Mouse (Mus musculus) hindbrain, postnatal 0 days (tissue): ENCODE measurements around the gene Neurod2. TPM values are rescaled to one million over a fixed set of nuclear protein-coding genes. Genes with fewer than 3 reads are reported as not detected.
A peak's percentile ranks its signal among the peaks of the same experiment; 100 is the strongest.

Experiments
- ATAC-seq: fragments of 200-750 bp; cut with Nextera tagmentation; 2 replicates; pipeline ENCODE4 v1.8.0; 2017; ENCODE audit warnings: mild to moderate bottlenecking, moderate TSS enrichment, moderate library complexity
- DNase-seq: peaks from one replicate; pipeline ENCODE4 v3.0.0-alpha.2; 2015; ENCODE audit warnings: low spot score
- H3K27ac ChIP-seq: fragments of 300-500 bp; sonication (generic); 2 replicates; pipeline ENCODE4 v1.5.1; 2014; ENCODE audit warnings: mild to moderate bottlenecking
- H3K27me3 ChIP-seq: fragments of 300-500 bp; sonication (generic); 2 replicates; pipeline ENCODE4 v1.6.1; 2014; ENCODE audit warnings: low read length, mixed read lengths; ENCODE audit not compliant: insufficient read depth
- H3K36me3 ChIP-seq: fragments of 300-500 bp; sonication (generic); 2 replicates; pipeline ENCODE4 v1.6.1; 2014; ENCODE audit warnings: low read length, mixed read lengths; ENCODE audit not compliant: insufficient read depth
- H3K4me1 ChIP-seq: fragments of 300-500 bp; sonication (generic); 2 replicates; pipeline ENCODE4 v1.6.1; 2014; ENCODE audit warnings: antibody characterized with exemption, low read length, mixed read lengths; ENCODE audit not compliant: insufficient read depth
- H3K4me2 ChIP-seq: fragments of 300-500 bp; sonication (generic); 2 replicates; pipeline ENCODE4 v1.6.1; 2014; ENCODE audit warnings: low read depth, mild to moderate bottlenecking, low read length, moderate library complexity, mixed read lengths
- H3K4me3 ChIP-seq: fragments of 300-500 bp; sonication (generic); 2 replicates; pipeline ENCODE4 v1.5.1; 2014; ENCODE audit warnings: low read length
- H3K9ac ChIP-seq: fragments of 300-500 bp; sonication (generic); replicated peaks from 2 replicates; pipeline ENCODE4 v1.6.1; 2014; ENCODE audit warnings: mild to moderate bottlenecking, low read length, moderate library complexity, mixed read lengths
- H3K9me3 ChIP-seq: fragments of 300-500 bp; sonication (generic); 2 replicates; pipeline ENCODE4 v1.6.1; 2016; ENCODE audit warnings: low read length, mixed read lengths
- CTCF ChIP-seq: IDR thresholded peaks from 2 replicates; pipeline ENCODE4 v1.5.1; 2016; ENCODE audit warnings: antibody characterized with exemption, control low read depth, low read depth
- WGBS: fragments of 180-500 bp; shearing (Covaris S2); extraction: QIAGEN DNeasy Blood & Tissue Kit; methylation state at CpG from one replicate; pipeline ENCODE4 v1.1.7; 2014; 5-methylcytosine and 5-hydroxymethylcytosine counted together
- polyA plus RNA-seq: library from polyadenylated mRNA; unstranded; fragments of >200 nt; fragmentation: Nextera tagmentation; extraction: Ambion mirVana; gene quantifications from 2 replicates; pipeline ENCODE4 v1.2.1, GENCODE M21; 2015
- total RNA-seq: library from RNA; depleted of rRNA; stranded (reverse); fragments of >200 nt; gene quantifications from 2 replicates; pipeline ENCODE4 v1.2.3, GENCODE M21; 2014

Gene Neurod2
- total and polyA plus RNA-seq, 2 experiments from 2014 or later: 30.7 to 87.0 TPM

DNA sequence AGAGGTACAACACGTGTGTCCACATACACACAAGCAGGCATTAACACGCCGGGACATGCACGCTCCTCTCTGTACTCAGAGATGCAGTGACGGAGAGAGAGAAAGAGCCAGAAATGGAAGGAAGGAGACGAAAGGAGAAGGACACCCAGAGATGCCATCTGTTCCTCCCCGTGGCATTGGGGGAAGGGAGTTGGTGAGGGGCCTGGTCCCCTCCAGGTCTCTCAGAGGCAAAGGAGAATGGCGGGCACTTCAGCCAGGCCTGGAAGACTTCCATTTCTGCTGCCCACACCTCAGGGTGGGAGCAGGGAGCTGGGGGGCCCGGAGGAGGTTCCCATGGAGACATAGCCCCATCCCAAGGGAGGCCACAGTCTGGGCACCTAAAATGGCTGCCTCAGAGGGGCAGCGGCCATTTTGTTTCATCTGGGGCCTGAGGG lies 3.8 kb upstream of the Neurod2 start:
- no peak overlapping the region for H3K9ac ChIP-seq
- no peak overlapping the region for H3K4me2 ChIP-seq
- H3K27me3 ChIP-seq: peaks cover 32% of the 10 kb centered on the region
- no peaks in the 10 kb centered on the region for H3K9me3 ChIP-seq
- H3K4me3 ChIP-seq: no peak overlapping the region
- H3K27ac ChIP-seq: peak overlapping the region; percentile 79
- ATAC-seq (no peak), DNase-seq (no peak)
- WGBS: 58% methylated on average over 10 of the region's 10 CpGs
- peaks cover 12% of the 10 kb centered on the region for H3K4me1 ChIP-seq
- H3K36me3 ChIP-seq: no peaks in the 10 kb centered on the region
- no peak for TF ChIP-seq CTCF

DNA sequence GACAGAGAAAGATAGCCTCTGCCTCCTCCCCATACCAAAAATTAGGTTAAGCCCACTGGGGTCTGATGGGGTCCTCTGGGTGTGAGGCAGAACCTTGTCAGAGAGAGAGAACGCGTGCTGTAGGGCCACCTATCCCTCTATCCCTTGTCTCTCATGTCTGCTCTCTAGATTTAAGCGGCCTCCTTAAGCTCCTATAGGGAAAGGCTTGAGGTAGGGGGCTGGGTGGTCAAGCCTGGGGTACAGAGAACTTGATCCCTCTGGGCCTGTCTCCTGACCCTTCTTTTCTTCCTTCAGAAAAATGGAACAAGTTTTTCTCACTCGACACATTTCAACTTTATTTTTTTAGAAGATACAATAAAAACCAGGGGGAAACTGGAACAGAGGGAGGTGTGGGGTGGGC lies 3.4 kb upstream of the Neurod2 start:
- 67% methylated on average over 4 of the region's 4 CpGs for WGBS

GRCm38 (mm10) chr11:98332186-98332585 lies 2.7 kb upstream of the Neurod2 start:
- 87% methylated on average over 3 of the region's 3 CpGs for WGBS
- Histone ChIP-seq H3K4me2 (no peak overlapping the region), H3K27ac (no peak overlapping the region), H3K36me3 (no peaks in the 10 kb centered on the region), H3K9ac (no peak overlapping the region), H3K9me3 (no peaks in the 10 kb centered on the region), H3K4me3 (no peak overlapping the region), H3K27me3 (peaks cover 39% of the 10 kb centered on the region), H3K4me1 (peaks cover 12% of the 10 kb centered on the region)
- ATAC-seq (no peak), DNase-seq (no peak)
- TF ChIP-seq CTCF: no peak; the same call in 1 of the 2 replicates

More for the DNA sequence above, 3.4 kb upstream of the Neurod2 start:
- Histone ChIP-seq H3K27me3 (peaks cover 33% of the 10 kb centered on the region), H3K36me3 (no peaks in the 10 kb centered on the region), H3K27ac (peak overlapping the region; percentile 79), H3K4me3 (no peak overlapping the region), H3K9me3 (no peaks in the 10 kb centered on the region), H3K4me2 (no peak overlapping the region), H3K4me1 (peaks cover 12% of the 10 kb centered on the region), H3K9ac (no peak overlapping the region)
- DNase-seq (no peak), ATAC-seq (no peak)
- no peak for TF ChIP-seq CTCF

DNA sequence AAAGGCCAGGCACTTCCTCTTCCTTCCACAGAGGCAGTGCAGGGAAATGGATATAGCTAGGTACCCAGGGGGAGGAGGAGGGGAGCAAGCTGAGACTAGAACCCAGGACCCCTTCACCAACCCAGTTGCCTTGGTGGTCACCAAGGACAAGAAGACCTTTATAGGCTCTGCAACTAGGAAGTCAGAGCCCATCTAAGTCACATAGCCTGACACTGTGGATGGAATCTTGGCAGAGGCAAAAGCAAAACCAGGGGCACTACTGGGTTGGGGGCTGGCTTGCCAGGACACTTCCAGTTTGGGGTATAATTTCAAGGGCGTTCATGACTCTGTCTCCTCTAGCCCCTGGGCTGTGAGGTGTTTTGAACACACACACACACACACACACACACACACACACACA lies 2.0 kb upstream of the Neurod2 start:
- no peak overlapping the region for H3K27ac ChIP-seq
- no peaks in the 10 kb centered on the region for H3K36me3 ChIP-seq
- no peak overlapping the region for H3K4me3 ChIP-seq
- WGBS: 82% methylated on average over 1 of the region's 1 CpGs
- no peak for TF ChIP-seq CTCF
- H3K4me1 ChIP-seq: peaks cover 12% of the 10 kb centered on the region
- peaks cover 43% of the 10 kb centered on the region for H3K27me3 ChIP-seq
- H3K4me2 ChIP-seq: no peak overlapping the region
- H3K9ac ChIP-seq: no peak overlapping the region
- DNase-seq: no peak
- no peaks in the 10 kb centered on the region for H3K9me3 ChIP-seq
- no peak for ATAC-seq

DNA sequence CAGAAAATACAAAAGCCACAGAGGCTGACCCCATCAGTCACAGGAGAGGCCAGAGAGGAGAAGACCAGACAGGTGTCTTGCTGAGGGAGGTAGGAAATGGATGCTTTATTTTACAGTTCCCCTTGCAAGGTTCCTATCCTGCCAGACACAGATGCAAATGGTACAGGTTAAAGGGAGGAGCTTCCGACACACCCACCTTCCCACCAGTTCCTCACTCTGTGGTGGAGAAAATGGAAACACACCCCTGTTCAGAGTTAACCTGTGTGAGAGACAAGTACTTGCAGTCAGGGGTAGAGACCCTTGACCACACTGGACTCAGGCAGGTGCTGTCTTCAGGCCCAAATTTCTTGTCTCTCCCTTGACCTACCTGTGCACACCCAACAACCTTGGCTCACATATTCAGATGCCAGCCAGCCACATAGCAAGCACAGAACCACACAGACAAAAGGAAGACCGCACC lies 1.3 kb upstream of the Neurod2 start:
- Histone ChIP-seq H3K4me1 (peaks cover 12% of the 10 kb centered on the region), H3K4me3 (no peak overlapping the region), H3K9ac (no peak overlapping the region), H3K36me3 (no peaks in the 10 kb centered on the region), H3K4me2 (no peak overlapping the region), H3K27me3 (peaks cover 40% of the 10 kb centered on the region), H3K27ac (peak overlapping the region; percentile 89; the same call in 1 of the 2 replicates), H3K9me3 (no peaks in the 10 kb centered on the region)
- ATAC-seq: no peak
- DNase-seq: no peak
- no peak for TF ChIP-seq CTCF
- WGBS: 55% methylated on average over 2 of the region's 2 CpGs

DNA sequence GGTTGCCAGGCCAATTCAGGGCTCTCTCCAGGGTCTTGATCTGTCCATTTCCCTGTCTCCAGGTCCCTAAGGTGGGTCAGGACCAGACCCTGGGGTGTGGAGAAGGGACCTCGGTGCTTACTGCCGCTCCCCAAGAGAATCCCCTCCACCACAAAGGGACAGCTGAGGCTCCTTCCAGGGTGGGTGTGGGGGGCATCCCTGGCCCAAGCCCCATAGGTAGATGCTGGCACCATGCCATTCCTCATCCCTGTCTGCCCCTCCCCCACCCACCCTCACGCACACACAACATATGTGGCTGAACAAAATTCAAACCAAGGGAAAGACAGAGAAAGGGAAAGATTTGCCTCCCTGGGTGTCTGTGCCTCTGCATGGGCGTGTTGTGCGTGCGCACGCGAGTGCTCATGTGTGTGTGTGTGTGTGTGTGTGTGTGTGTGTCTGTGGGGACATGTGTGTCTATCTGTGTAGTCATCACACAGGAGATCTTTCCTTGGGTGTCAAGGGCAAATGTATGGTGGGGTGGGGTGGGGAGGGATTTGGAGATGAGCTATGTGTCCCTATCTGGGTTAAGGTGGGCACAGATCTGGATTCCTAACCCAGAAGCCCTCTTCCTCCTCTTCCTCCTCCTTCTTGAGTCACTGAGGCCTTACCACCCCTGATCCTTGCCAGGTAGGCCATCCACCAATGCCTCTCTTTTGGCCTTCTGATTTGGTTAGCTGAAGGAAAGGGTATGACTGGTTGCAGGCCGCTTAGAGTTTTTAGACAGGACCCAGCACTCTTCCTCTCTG lies 704 bp upstream of the Neurod2 start:
- Histone ChIP-seq H3K4me2 (peak overlapping the region; percentile 58), H3K4me1 (peaks cover 12% of the 10 kb centered on the region), H3K27ac (peak overlapping the region; percentile 89), H3K9ac (no peak overlapping the region), H3K27me3 (peaks cover 35% of the 10 kb centered on the region), H3K4me3 (no peak overlapping the region), H3K9me3 (no peaks in the 10 kb centered on the region), H3K36me3 (no peaks in the 10 kb centered on the region)
- 23% methylated on average over 9 of the region's 9 CpGs for WGBS
- no peak for TF ChIP-seq CTCF
- ATAC-seq (0 out of 2 replicates have a peak, but pooled peaks have one; percentile 16), DNase-seq (no peak)
